Mouse (Mus musculus): ENCODE measurements around the gene Stard5. TPM values are rescaled to one million over a fixed set of nuclear protein-coding genes. Genes with fewer than 3 reads are reported as not detected.

The Stard5 gene
- 43.7 TPM for polyA plus RNA-seq (2017; shearing (Covaris generic))

DNA sequence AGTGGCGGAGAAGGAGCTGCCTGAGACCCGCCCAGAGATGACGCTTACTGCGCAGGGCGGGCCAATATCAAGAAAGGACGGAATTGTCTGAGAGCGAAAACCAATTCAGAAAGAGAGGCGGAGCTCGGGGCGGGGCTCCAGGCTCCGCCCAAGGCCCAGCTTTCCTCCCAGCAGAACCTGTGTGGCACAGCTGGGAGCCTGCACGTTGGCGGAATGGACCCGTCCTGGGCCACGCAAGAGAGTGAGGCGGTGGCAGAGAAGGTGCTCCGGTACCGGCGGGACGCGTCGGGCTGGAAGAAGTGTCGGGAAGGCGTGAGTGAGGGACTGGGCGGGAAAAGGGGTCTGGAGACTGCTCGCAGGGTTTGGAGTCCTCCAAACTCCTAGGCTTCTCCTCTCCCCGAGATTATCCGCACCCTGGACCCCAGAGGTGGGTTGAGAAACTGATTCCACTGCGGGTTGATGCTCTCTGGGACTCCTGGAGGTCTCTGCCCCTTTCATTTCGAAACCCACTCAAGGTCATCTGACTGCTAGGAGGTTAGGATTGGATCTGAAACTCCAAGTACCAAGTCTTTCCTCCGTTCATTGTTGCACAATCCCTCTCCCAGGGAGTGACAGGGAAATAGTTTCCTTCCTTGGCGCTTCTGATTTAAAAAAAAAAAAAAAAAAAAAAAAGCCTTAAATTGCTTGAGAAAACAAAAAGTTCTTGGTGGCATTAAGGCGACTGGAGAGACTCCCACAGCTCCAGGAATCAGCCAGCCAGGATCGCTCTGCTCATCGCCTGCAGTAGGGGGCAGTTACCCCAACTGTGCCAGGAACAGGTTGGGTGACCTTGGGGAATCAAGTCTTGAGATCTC lies at the start of gene Stard5:
TSS of gene Stard5 (plus strand) at position 132 of the 854 bp plus-strand sequence.

DNA sequence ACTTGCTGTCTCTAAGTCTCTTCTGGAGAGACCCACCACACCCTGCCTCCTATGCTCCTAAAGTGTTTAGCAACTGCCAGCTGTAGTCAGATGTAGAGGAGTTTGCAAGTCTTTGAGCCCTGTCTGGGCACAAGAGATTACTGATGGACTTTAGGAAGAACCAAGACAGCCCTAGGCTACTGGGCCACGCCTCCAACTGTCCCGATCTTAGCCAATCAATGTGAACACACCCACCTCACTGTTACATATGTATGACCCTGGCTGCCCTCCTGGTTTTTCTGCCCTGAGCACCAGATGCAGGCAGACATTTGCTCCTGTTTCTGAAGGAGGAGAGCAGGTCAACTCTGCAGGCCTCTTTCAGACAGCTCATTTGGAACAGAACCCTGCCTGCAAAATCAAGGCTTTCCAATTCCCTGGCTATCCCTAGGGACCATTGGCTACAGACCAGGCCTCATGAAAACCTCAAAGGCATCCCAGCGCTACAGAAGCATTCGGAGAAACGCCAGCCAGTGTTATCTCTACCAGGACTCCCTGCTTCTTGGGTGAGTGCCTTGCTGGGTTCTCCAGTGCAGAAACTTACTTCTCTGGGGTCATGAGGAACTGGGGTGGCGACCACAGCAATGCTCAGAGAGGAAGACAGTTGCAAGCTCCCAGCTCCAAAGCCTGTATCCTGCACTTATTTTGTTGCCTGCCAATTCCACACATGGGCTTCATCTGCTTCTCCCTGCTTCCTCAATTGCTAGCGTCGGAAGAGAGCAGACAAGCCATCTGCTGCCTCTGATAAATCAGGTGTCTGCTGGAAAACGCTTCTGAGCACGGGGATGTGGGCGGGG lies 46.9 kb upstream of the Stard5 start, which contains the start of gene Tmc3:
TSS of gene Tmc3 (plus strand) at position 289 of the 833 bp plus-strand sequence.

Other genes starting within 250 kb of the Stard5 start
- gene Tmc3, start 47.0 kb upstream of the Stard5 start, polyA plus RNA-seq (2017; shearing (Covaris generic)): 0.81 TPM
- gene Il16, start 113.8 kb downstream of the Stard5 start, polyA plus RNA-seq (2017; shearing (Covaris generic)): 426 TPM
- gene Cfap161, start 162.9 kb downstream of the Stard5 start, polyA plus RNA-seq (2017; shearing (Covaris generic)): not detected

Measured in CD4-positive, CD25-positive, alpha-beta regulatory T cell (primary cell).